Mouse (Mus musculus) small intestine, adult 2 months (tissue): Measurements from ENCODE around the gene Gpr21.

ENCODE experiments used
- CTCF ChIP-seq: fragments of 200-500 bp; IDR thresholded peaks from 2 replicates; pipeline ENCODE4 v1.5.1; 2012; ENCODE audit warnings: low read depth, mild to moderate bottlenecking, control low read depth, inconsistent platforms, low read length, moderate library complexity, mixed read lengths; ENCODE audit not compliant: insufficient replicate concordance, insufficient read length; ENCODE audit errors: extremely low read depth
- POLR2A ChIP-seq: fragments of 200-500 bp; IDR thresholded peaks from 2 replicates; pipeline ENCODE4 v1.6.1; 2012; ENCODE audit warnings: low read depth, mild to moderate bottlenecking, control low read depth, inconsistent platforms, low read length, moderate library complexity

DNA sequence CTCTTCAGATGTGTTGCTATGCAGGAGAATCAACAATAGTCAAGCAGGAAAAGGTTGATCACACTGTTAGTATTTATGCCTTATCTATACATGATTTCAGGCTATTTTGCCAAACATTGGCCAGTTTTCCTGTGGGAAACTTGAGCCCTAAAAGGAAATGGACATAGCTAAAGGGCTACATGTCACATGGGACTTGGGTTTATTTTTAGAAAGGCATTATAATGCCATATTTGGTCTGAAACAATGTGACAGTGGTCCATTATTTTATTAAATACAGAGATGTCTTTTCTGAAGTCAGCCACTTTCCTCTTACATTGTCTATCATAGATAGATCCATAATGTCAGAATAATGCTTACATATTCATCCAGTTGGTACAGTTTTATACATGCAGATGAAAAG is 11.5 kb downstream of the Gpr21 start:
- no peak for TF ChIP-seq POLR2A
- TF ChIP-seq CTCF = no peak
